Mouse (Mus musculus) forebrain, embryonic 16.5 days (tissue): Measurements from ENCODE around the gene Kbtbd7. TPM values are rescaled to one million over a fixed set of nuclear protein-coding genes. Genes with fewer than 3 reads are reported as not detected.

Experiments
- ATAC-seq: fragments of 200-750 bp; cut with Nextera tagmentation; 2 replicates; pipeline ENCODE4 v1.8.0; 2017; ENCODE audit warnings: mild to moderate bottlenecking, moderate library complexity
- H3K27ac ChIP-seq: fragments of 300-500 bp; sonication (generic); 2 replicates; pipeline ENCODE4 v1.5.1; 2014; ENCODE audit warnings: low read length, control low read depth
- H3K27me3 ChIP-seq: fragments of 300-500 bp; sonication (generic); replicated peaks from 2 replicates; pipeline ENCODE4 v1.6.1; 2014; ENCODE audit warnings: low read length; ENCODE audit not compliant: control insufficient read depth, insufficient read depth
- H3K36me3 ChIP-seq: fragments of 300-500 bp; sonication (generic); 2 replicates; pipeline ENCODE4 v1.6.1; 2014; ENCODE audit not compliant: control insufficient read depth, insufficient read depth
- H3K4me1 ChIP-seq: fragments of 300-500 bp; sonication (generic); replicated peaks from 2 replicates; pipeline ENCODE4 v1.6.1; 2014; ENCODE audit warnings: low read length; ENCODE audit not compliant: control insufficient read depth, insufficient read depth
- H3K4me2 ChIP-seq: fragments of 300-500 bp; sonication (generic); 2 replicates; pipeline ENCODE4 v1.6.1; 2014; ENCODE audit warnings: mild to moderate bottlenecking, low read length, control low read depth
- H3K4me3 ChIP-seq: fragments of 300-500 bp; sonication (generic); replicated peaks from 2 replicates; pipeline ENCODE4 v1.5.1; 2014; ENCODE audit warnings: mild to moderate bottlenecking, low read length, control low read depth
- H3K9ac ChIP-seq: fragments of 300-500 bp; sonication (generic); replicated peaks from 2 replicates; pipeline ENCODE4 v1.6.1; 2014; ENCODE audit warnings: low read depth, low read length, control low read depth
- H3K9me3 ChIP-seq: fragments of 300-500 bp; sonication (generic); 2 replicates; pipeline ENCODE4 v1.6.1; 2016; ENCODE audit warnings: low read length; ENCODE audit not compliant: control insufficient read depth
- WGBS: fragments of 180-500 bp; shearing (Covaris S2); extraction: QIAGEN DNeasy Blood & Tissue Kit; methylation state at CpG from one replicate; pipeline ENCODE4 v1.1.7; 2014; 5-methylcytosine and 5-hydroxymethylcytosine counted together
- polyA plus RNA-seq: library from polyadenylated mRNA; unstranded; fragments of >200 nt; fragmentation: Nextera tagmentation; extraction: Ambion mirVana; gene quantifications from 2 replicates; pipeline ENCODE4 v1.2.1, GENCODE M21; 2015

Gene Kbtbd7
- polyA plus RNA-seq, 1 experiment from 2014 or later, result 25.2 TPM

DNA sequence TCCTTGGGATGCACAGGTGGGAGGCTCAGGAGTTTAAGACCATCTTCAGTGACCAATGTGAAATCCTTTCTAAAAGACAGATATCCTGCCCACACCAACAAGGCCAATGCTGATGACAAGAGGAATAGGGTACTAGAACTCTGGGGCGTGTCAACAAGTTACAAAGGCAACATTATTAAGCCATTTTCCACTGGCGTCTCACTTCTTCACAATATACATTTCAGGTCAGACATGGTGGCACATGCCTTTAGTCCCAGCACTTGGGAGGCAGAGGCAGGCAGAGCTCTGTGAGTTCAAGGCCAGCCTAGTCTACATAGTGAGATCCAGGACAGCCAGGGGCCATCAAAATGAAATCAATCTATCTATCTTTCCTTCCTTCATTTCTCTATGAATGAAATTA is 47.1 kb downstream of the Kbtbd7 start:
- WGBS, result 93% methylated on average over 2 of the region's 2 CpGs
- no peaks in the 10 kb centered on the region for H3K27me3 ChIP-seq
- H3K36me3 ChIP-seq, result peaks cover 42% of the 10 kb centered on the region
- H3K4me3 ChIP-seq, result no peak overlapping the region
- no peak for ATAC-seq
- no peak overlapping the region for H3K9ac ChIP-seq
- 0 out of 2 replicates have a peak, but pooled peaks cover 2% of the 10 kb centered on the region for H3K4me1 ChIP-seq
- no peak overlapping the region for H3K4me2 ChIP-seq
- no peaks in the 10 kb centered on the region for H3K9me3 ChIP-seq
- no peak overlapping the region for H3K27ac ChIP-seq

Other genes starting within 250 kb of the Kbtbd7 start
- gene Zfp957, start 179.1 kb upstream of the Kbtbd7 start, polyA plus RNA-seq, result not detected in 2 replicates
- gene Rgcc, start 124.9 kb upstream of the Kbtbd7 start, polyA plus RNA-seq, result 58.0 and 62.8 TPM in 2 replicates
- 27.5 and 28.6 TPM in 2 replicates for gene Naa16, start 35.7 kb upstream of the Kbtbd7 start, polyA plus RNA-seq
- gene Mtrf1, start 28.7 kb upstream of the Kbtbd7 start, polyA plus RNA-seq, result 11.0 and 12.0 TPM in 2 replicates
- gene Kbtbd6, start 25.3 kb downstream of the Kbtbd7 start, polyA plus RNA-seq, result 2.8 and 3.8 TPM in 2 replicates
- gene Elf1, start 54.7 kb downstream of the Kbtbd7 start, polyA plus RNA-seq, result 2.7 and 3.3 TPM in 2 replicates
- gene Wbp4, start 55.0 kb downstream of the Kbtbd7 start, polyA plus RNA-seq, result 42.2 and 42.5 TPM in 2 replicates
- 107 and 112 TPM in 2 replicates for gene Sugt1, start 161.2 kb downstream of the Kbtbd7 start, polyA plus RNA-seq
- 0.62 and 8.4 TPM in 2 replicates for gene Cnmd, start 235.7 kb downstream of the Kbtbd7 start, polyA plus RNA-seq